Mouse (Mus musculus): ENCODE results near the gene Nynrin.

- TF ChIP-seq POLR2A (IDR thresholded peaks at IDR 0.05; ENCODE audit: control insufficient read depth in 1 of 2, insufficient read depth in 1 of 2, low read depth in 1 of 2, low read length in 2 of 2, poor library complexity in 1 of 2): no peak
- no peak for TF ChIP-seq TBP (IDR thresholded peaks at IDR 0.05; ENCODE audit: low read depth, low read length)
Observed at GRCm38 (mm10) chr14:55815310-55815751, 38.5 kb upstream of the Nynrin start.

Data from MEL (cell line).